Mouse (Mus musculus) layer of hippocampus, adult 18-20 months (tissue): ENCODE results near the gene Tnfsf14. TPM values are rescaled to one million over a fixed set of nuclear protein-coding genes. Genes with fewer than 3 reads are reported as not detected.

ENCODE experiments used
- microRNA-seq, 2 experiments: library from miRNA; unstranded; fragments of <30 nt; microRNA quantifications; one replicate each; pipeline ENCODE4 v1.2.0; 2021
- total RNA-seq, 2 experiments: library from RNA; stranded (reverse); gene quantifications; 2 replicates each; pipeline ENCODE4 v1.2.3; 2021

Gene Tnfsf14
- total RNA-seq, 2 experiments from 2014 or later, result not detected

Small RNA genes lying within 50 kb of the gene (microRNA-seq; reads per million reads assigned to microRNA genes)
- 0 reads per million in 2 experiments for gene Mir6978

Other genes starting within 250 kb of the Tnfsf14 start
- gene Acer1, start 212.1 kb downstream of the Tnfsf14 start, total RNA-seq, result not detected
- gene Clpp, start 203.9 kb downstream of the Tnfsf14 start, total RNA-seq, result 10 to 100 TPM; 68.6 to 75.6 TPM
- gene Alkbh7, start 196.8 kb downstream of the Tnfsf14 start, total RNA-seq, result 10 to 100 TPM; 25.8 to 27.6 TPM
- not detected for gene Pspn, start 194.2 kb downstream of the Tnfsf14 start, total RNA-seq
- 10 to 100 TPM; 67.3 to 68.6 TPM for gene Gtf2f1, start 182.9 kb downstream of the Tnfsf14 start, total RNA-seq
- gene Gm17949, start 182.7 kb downstream of the Tnfsf14 start, total RNA-seq, result under 1 TPM; 0.37 to 0.38 TPM
- gene Khsrp, start 162.7 kb downstream of the Tnfsf14 start, total RNA-seq, result 100 to 1,000 TPM; 114 to 117 TPM
- gene Slc25a41, start 152.5 kb downstream of the Tnfsf14 start, total RNA-seq, result not detected
- 1 to 10 TPM in 1 of 2 experiments, under 1 TPM in 1; 0.71 to 1.2 TPM for gene Crb3, start 135.1 kb downstream of the Tnfsf14 start, total RNA-seq
- 100 to 1,000 TPM; 374 to 393 TPM for gene Slc25a23, start 134.3 kb downstream of the Tnfsf14 start, total RNA-seq
- 1 to 10 TPM; 1.1 to 1.4 TPM for gene Dennd1c, start 115.7 kb downstream of the Tnfsf14 start, total RNA-seq
- gene Tubb4a, start 106.4 kb downstream of the Tnfsf14 start, total RNA-seq, result 100 to 1,000 TPM; 515 to 565 TPM
- gene Tnfsf9, start 88.9 kb downstream of the Tnfsf14 start, total RNA-seq, result 1 to 10 TPM; 1.0 to 1.2 TPM
- gene Cd70, start 44.4 kb downstream of the Tnfsf14 start, total RNA-seq, result under 1 TPM in 1 of 2 experiments, not detected in 1; 0.40 TPM
- gene C3, start 34.0 kb upstream of the Tnfsf14 start, total RNA-seq, result 1 to 10 TPM; 1.9 to 2.5 TPM
- 10 to 100 TPM; 26.7 to 27.1 TPM for gene Gpr108, start 54.3 kb upstream of the Tnfsf14 start, total RNA-seq
- gene Trip10, start 55.3 kb upstream of the Tnfsf14 start, total RNA-seq, result 1 to 10 TPM; 7.5 to 9.9 TPM
- 1 to 10 TPM; 3.9 to 4.2 TPM for gene Vav1, start 84.9 kb upstream of the Tnfsf14 start, total RNA-seq
- gene Adgre1, start 164.5 kb upstream of the Tnfsf14 start, total RNA-seq, result 1 to 10 TPM; 3.6 to 4.2 TPM